Mouse (Mus musculus) ES-E14 (cell line): ENCODE results near the gene Cgnl1. TPM values are rescaled to one million over a fixed set of nuclear protein-coding genes. Genes with fewer than 3 reads are reported as not detected.

Experiments used
- DNase-seq: peaks from one replicate; pipeline ENCODE4 v3.0.0-alpha.2; 2013; ENCODE audit warnings: low read depth, low spot score
- H3K27ac ChIP-seq: 2 replicates; pipeline ENCODE4 v1.5.1; 2012; ENCODE audit warnings: low read depth, mild to moderate bottlenecking, low read length, moderate library complexity, mixed read lengths; ENCODE audit not compliant: poor library complexity, insufficient read depth, severe bottlenecking
- H3K36me3 ChIP-seq: 2 replicates; pipeline ENCODE4 v1.6.1; 2012; ENCODE audit warnings: mild to moderate bottlenecking, low read length, moderate library complexity, mixed read lengths; ENCODE audit not compliant: control insufficient read depth, poor library complexity, insufficient read depth, severe bottlenecking
- H3K4me1 ChIP-seq, 2 experiments: fragments of 150-350 bp in 1 of 2; sonication (generic) in 1 of 2; 2 replicates each; pipeline ENCODE4 v1.6.1; 2012; ENCODE audit warnings: low read length in 2 of 2, mild to moderate bottlenecking in 1 of 2, mixed read lengths in 1 of 2; ENCODE audit not compliant: control insufficient read depth in 2 of 2, insufficient read depth in 2 of 2, poor library complexity in 1 of 2
- H3K4me3 ChIP-seq, 2 experiments: fragments of 150-350 bp in 1 of 2; sonication (generic) in 1 of 2; 2 replicates each; pipeline ENCODE4 v1.5.1; 2012; ENCODE audit warnings: low read length in 2 of 2, low read depth in 1 of 2, mild to moderate bottlenecking in 1 of 2, mixed read lengths in 1 of 2; ENCODE audit not compliant: insufficient read depth in 1 of 2, poor library complexity in 1 of 2, severe bottlenecking in 1 of 2
- H3K9ac ChIP-seq: 2 replicates; pipeline ENCODE4 v1.6.1; 2012; ENCODE audit warnings: low read depth, mild to moderate bottlenecking, low read length, mixed read lengths; ENCODE audit not compliant: poor library complexity, insufficient read depth, severe bottlenecking
- H3K9me3 ChIP-seq: fragments of 150-350 bp; sonication (generic); 2 replicates; pipeline ENCODE4 v1.6.1; 2012; ENCODE audit warnings: low read depth, mild to moderate bottlenecking, low read length; ENCODE audit not compliant: control insufficient read depth, insufficient read depth
- CHD2 ChIP-seq: IDR thresholded peaks from 2 replicates; pipeline ENCODE4 v1.6.1; 2014; ENCODE audit warnings: mild to moderate bottlenecking, low read depth, low read length, inconsistent platforms
- HCFC1 ChIP-seq: IDR thresholded peaks from 2 replicates; pipeline ENCODE4 v1.6.1; 2012; ENCODE audit warnings: low read length, inconsistent platforms, borderline replicate concordance; ENCODE audit not compliant: insufficient read depth
- MAFK ChIP-seq: IDR thresholded peaks from 2 replicates; pipeline ENCODE4 v1.6.1; 2014; ENCODE audit warnings: mild to moderate bottlenecking, low read depth, low read length, inconsistent platforms; ENCODE audit not compliant: insufficient read depth
- ZC3H11A ChIP-seq: IDR thresholded peaks from 2 replicates; pipeline ENCODE4 v1.6.1; 2012; ENCODE audit warnings: low read depth, mild to moderate bottlenecking, inconsistent platforms, low read length, borderline replicate concordance
- ZNF384 ChIP-seq: IDR thresholded peaks from 2 replicates; pipeline ENCODE4 v1.6.1; 2012; ENCODE audit warnings: low read depth, low read length, inconsistent platforms
- in situ Hi-C, 2 experiments: fragments of 600-800 bp; cut with MboI; formaldehyde crosslinking; loops; one replicate each; pipeline ENCODE4 v1.15.1; 2025; ENCODE audit warnings: low sequenced_read_pairs in 2 of 2, inconsistent platforms in 1 of 2; ENCODE audit not compliant: unreplicated experiment in 2 of 2
- total RNA-seq: library from RNA; depleted of rRNA; stranded (reverse); fragments of 300-350 nt; gene quantifications from 2 replicates; pipeline ENCODE4 v1.2.3, GENCODE M21; 2012

Gene Cgnl1
- total RNA-seq, 1 experiment: 45.9 TPM

GRCm38 (mm10) chr9:71666432-71666831 is 105.0 kb downstream of the Cgnl1 start:
- H3K4me1 ChIP-seq: peaks cover 0 to 4% of the 10 kb centered on the region in 2 experiments; a peak in 1 of 4 replicates
- no peak for DNase-seq
- no peaks in the 10 kb centered on the region for H3K36me3 ChIP-seq
- no peak for TF ChIP-seq MAFK
- no peak for TF ChIP-seq ZNF384
- no peak for TF ChIP-seq HCFC1
- no peak for TF ChIP-seq ZC3H11A
- TF ChIP-seq CHD2: no peak
- no peak overlapping the region for H3K4me3 ChIP-seq
- no peak overlapping the region for H3K27ac ChIP-seq
- H3K9ac ChIP-seq: no peak overlapping the region
- in situ Hi-C loops: no loop called here
- H3K9me3 ChIP-seq: no peaks in the 10 kb centered on the region

- Histone ChIP-seq H3K9ac (no peak overlapping the region), H3K9me3 (no peaks in the 10 kb centered on the region), H3K4me1 (peaks cover 0 to 4% of the 10 kb centered on the region in 2 experiments; a peak in 1 of 4 replicates), H3K27ac (no peak overlapping the region), H3K4me3 (no peak overlapping the region), H3K36me3 (no peaks in the 10 kb centered on the region)
- in situ Hi-C loops: no loop called here
- no peak for DNase-seq
- TF ChIP-seq HCFC1: no peak
- TF ChIP-seq ZC3H11A: no peak
- TF ChIP-seq MAFK: no peak
- TF ChIP-seq CHD2: no peak
- no peak for TF ChIP-seq ZNF384
These were observed 105.9 kb downstream of the Cgnl1 start for GRCm38 (mm10) chr9:71665493-71665892.

- in situ Hi-C loops: no loop called here
- DNase-seq: no peak
- Histone ChIP-seq H3K9me3 (no peaks in the 10 kb centered on the region), H3K4me3 (no peak overlapping the region), H3K36me3 (no peaks in the 10 kb centered on the region), H3K4me1 (peaks cover 0 to 4% of the 10 kb centered on the region in 2 experiments; a peak in 1 of 4 replicates), H3K27ac (no peak overlapping the region), H3K9ac (no peak overlapping the region)
- TF ChIP-seq MAFK: no peak
- no peak for TF ChIP-seq ZC3H11A
- TF ChIP-seq HCFC1: no peak
- TF ChIP-seq CHD2: no peak
These were observed 106.5 kb downstream of the Cgnl1 start for GRCm38 (mm10) chr9:71664855-71665254.

GRCm38 (mm10) chr9:71663421-71664217 is 107.8 kb downstream of the Cgnl1 start:
- no peak for DNase-seq
- H3K36me3 ChIP-seq: no peaks in the 10 kb centered on the region
- no peak overlapping the region for H3K9ac ChIP-seq
- no peaks in the 10 kb centered on the region for H3K9me3 ChIP-seq
- peaks cover 0 to 4% of the 10 kb centered on the region in 2 experiments; a peak in 1 of 4 replicates for H3K4me1 ChIP-seq
- in situ Hi-C loops: no loop called here
- no peak overlapping the region for H3K27ac ChIP-seq
- H3K4me3 ChIP-seq: no peak overlapping the region
- TF ChIP-seq ZC3H11A: no peak
- TF ChIP-seq ZNF384: no peak
- TF ChIP-seq HCFC1: no peak
- no peak for TF ChIP-seq CHD2
- TF ChIP-seq MAFK: no peak
